Mouse (Mus musculus): ENCODE measurements around the gene Gm29427. TPM values are rescaled to one million over a fixed set of nuclear protein-coding genes. Genes with fewer than 3 reads are reported as not detected.

Gene Gm29427
- polyA plus RNA-seq, 1 experiment from 2014 or later: not detected

- no peak for DNase-seq (ENCODE audit: low spot score)
- no peaks in the 10 kb centered on the region for H3K27me3 ChIP-seq (ENCODE audit: control insufficient read depth, insufficient read depth, low read length)
- H3K27ac ChIP-seq (replicated peaks; ENCODE audit: low read depth, low read length): no peak overlapping the region
- H3K4me1 ChIP-seq (ENCODE audit: control insufficient read depth, insufficient read depth, low read length): no peaks in the 10 kb centered on the region
- WGBS: 83% methylated on average over 2 of the region's 2 CpGs
- no peak overlapping the region for H3K4me3 ChIP-seq (ENCODE audit: low read depth, low read length)
- H3K9me3 ChIP-seq (replicated peaks; ENCODE audit: control insufficient read depth, low read length): no peaks in the 10 kb centered on the region
- no peak for ATAC-seq (replicated peaks; ENCODE audit: insufficient number of reproducible peaks, low FRiP score, low TSS enrichment, low read depth)
- no peaks in the 10 kb centered on the region for H3K36me3 ChIP-seq (replicated peaks; ENCODE audit: control insufficient read depth, insufficient read depth, low read depth, low read length)
- no peak overlapping the region for H3K4me2 ChIP-seq (ENCODE audit: low read depth, low read length)
- H3K9ac ChIP-seq (replicated peaks; ENCODE audit: low read length): no peak overlapping the region
Measured at GRCm38 (mm10) chr1:130703613-130704012, 12.0 kb downstream of the Gm29427 start.

DNA sequence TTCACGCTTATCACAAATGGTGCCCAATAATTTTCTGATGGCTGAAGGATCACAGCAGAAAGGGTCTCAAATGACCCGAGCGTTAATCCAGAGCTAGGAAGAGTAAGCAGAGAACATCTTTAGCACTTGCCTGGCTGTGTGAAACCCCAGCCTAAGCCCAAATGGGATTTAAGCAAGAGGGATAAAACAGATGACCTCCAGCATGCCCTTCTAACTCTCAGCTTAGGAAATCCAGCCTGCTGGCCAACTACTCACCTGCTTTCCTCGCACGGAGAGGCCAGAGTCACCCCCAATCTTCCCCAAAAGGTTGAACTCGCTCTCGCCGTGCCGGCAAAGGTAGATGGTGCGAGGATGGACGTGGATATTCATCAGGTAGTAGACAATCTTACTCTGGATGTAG is 13.6 kb downstream of the Gm29427 start:
- Histone ChIP-seq H3K9ac (replicated peaks; ENCODE audit: low read length) (no peak overlapping the region), H3K9me3 (replicated peaks; ENCODE audit: control insufficient read depth, low read length) (no peaks in the 10 kb centered on the region), H3K4me1 (ENCODE audit: control insufficient read depth, insufficient read depth, low read length) (no peaks in the 10 kb centered on the region), H3K27ac (replicated peaks; ENCODE audit: low read depth, low read length) (no peak overlapping the region), H3K27me3 (ENCODE audit: control insufficient read depth, insufficient read depth, low read length) (no peaks in the 10 kb centered on the region), H3K4me3 (ENCODE audit: low read depth, low read length) (no peak overlapping the region), H3K36me3 (replicated peaks; ENCODE audit: control insufficient read depth, insufficient read depth, low read depth, low read length) (no peaks in the 10 kb centered on the region), H3K4me2 (ENCODE audit: low read depth, low read length) (no peak overlapping the region)
- ATAC-seq (replicated peaks; ENCODE audit: insufficient number of reproducible peaks, low FRiP score, low TSS enrichment, low read depth): no peak
- WGBS: 95% methylated on average over 11 of the region's 11 CpGs
- DNase-seq (ENCODE audit: low spot score): no peak

DNA sequence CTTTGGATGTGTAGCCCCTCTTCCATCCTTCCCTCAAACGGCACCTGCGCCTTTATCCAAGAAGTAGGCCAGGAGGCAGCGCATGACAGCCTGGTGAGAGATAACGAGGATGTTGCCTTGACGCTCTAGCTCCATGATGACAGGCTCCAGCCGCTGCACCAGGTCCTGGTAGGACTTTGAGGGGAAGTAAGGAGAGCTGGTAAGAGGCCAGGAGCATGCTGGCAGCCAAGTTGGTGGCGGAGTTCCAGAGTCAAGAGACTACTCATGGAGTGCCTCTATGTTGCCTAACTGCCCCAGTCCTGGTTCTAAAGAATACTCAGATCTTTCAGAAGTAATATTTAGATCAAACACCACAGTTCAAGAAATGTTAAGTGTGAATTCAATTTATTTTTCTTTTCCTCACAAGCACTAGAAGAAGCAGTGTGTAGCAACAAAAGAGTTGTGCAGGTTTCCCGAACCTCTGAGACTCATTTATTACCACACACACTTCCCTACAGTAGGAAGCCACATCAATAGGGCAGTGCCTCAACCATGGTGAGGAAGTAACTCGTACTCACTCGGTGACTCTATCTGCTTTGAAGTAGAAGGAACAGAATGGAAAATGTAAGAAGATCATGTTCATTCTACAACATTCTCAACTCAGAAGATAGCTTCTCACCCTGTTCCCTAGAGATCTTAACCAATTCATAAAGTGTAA is 15.5 kb downstream of the Gm29427 start:
- H3K27me3 ChIP-seq (ENCODE audit: control insufficient read depth, insufficient read depth, low read length): no peaks in the 10 kb centered on the region

DNA sequence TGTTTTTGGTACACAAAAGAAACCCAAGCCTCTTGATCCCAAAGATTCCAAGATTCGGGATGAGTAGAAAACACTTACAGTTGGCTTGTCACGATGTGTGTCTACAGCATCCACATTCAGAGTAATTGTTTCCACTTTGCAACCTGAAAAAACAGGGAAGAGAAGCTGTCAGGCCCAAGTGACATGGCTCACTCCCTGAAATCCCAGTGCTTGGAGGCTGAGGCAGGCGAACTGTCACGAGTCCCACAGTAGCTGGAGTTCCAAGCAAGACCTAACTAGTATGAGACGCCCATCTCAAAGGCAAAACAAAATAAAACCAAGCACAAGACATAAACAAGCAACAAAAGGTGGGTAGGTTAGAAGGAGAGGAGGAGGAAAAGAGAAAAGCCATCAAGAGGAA is 17.0 kb downstream of the Gm29427 start:
- Histone ChIP-seq H3K9ac (replicated peaks; ENCODE audit: low read length) (no peak overlapping the region), H3K27ac (replicated peaks; ENCODE audit: low read depth, low read length) (no peak overlapping the region), H3K4me1 (ENCODE audit: control insufficient read depth, insufficient read depth, low read length) (no peaks in the 10 kb centered on the region), H3K27me3 (ENCODE audit: control insufficient read depth, insufficient read depth, low read length) (no peaks in the 10 kb centered on the region), H3K9me3 (replicated peaks; ENCODE audit: control insufficient read depth, low read length) (no peaks in the 10 kb centered on the region), H3K4me3 (ENCODE audit: low read depth, low read length) (no peak overlapping the region), H3K4me2 (ENCODE audit: low read depth, low read length) (no peak overlapping the region), H3K36me3 (replicated peaks; ENCODE audit: control insufficient read depth, insufficient read depth, low read depth, low read length) (no peaks in the 10 kb centered on the region)
- no peak for DNase-seq (ENCODE audit: low spot score)
- ATAC-seq (replicated peaks; ENCODE audit: insufficient number of reproducible peaks, low FRiP score, low TSS enrichment, low read depth): no peak
- 92% methylated on average over 5 of the region's 5 CpGs for WGBS

More for the DNA sequence above, 15.5 kb downstream of the Gm29427 start:
- Histone ChIP-seq H3K4me3 (ENCODE audit: low read depth, low read length) (no peak overlapping the region), H3K27ac (replicated peaks; ENCODE audit: low read depth, low read length) (no peak overlapping the region), H3K9me3 (replicated peaks; ENCODE audit: control insufficient read depth, low read length) (no peaks in the 10 kb centered on the region), H3K9ac (replicated peaks; ENCODE audit: low read length) (no peak overlapping the region), H3K36me3 (replicated peaks; ENCODE audit: control insufficient read depth, insufficient read depth, low read depth, low read length) (no peaks in the 10 kb centered on the region), H3K4me1 (ENCODE audit: control insufficient read depth, insufficient read depth, low read length) (no peaks in the 10 kb centered on the region), H3K4me2 (ENCODE audit: low read depth, low read length) (no peak overlapping the region)
- DNase-seq (ENCODE audit: low spot score): no peak
- no peak for ATAC-seq (replicated peaks; ENCODE audit: insufficient number of reproducible peaks, low FRiP score, low TSS enrichment, low read depth)
- 91% methylated on average over 10 of the region's 10 CpGs for WGBS

GRCm38 (mm10) chr1:130683905-130684304 is 31.7 kb downstream of the Gm29427 start:
- Histone ChIP-seq H3K4me3 (ENCODE audit: low read depth, low read length) (no peak overlapping the region), H3K9me3 (replicated peaks; ENCODE audit: control insufficient read depth, low read length) (no peaks in the 10 kb centered on the region), H3K9ac (replicated peaks; ENCODE audit: low read length) (no peak overlapping the region), H3K4me1 (ENCODE audit: control insufficient read depth, insufficient read depth, low read length) (no peaks in the 10 kb centered on the region), H3K27ac (replicated peaks; ENCODE audit: low read depth, low read length) (no peak overlapping the region), H3K4me2 (ENCODE audit: low read depth, low read length) (no peak overlapping the region), H3K27me3 (ENCODE audit: control insufficient read depth, insufficient read depth, low read length) (no peaks in the 10 kb centered on the region), H3K36me3 (replicated peaks; ENCODE audit: control insufficient read depth, insufficient read depth, low read depth, low read length) (no peaks in the 10 kb centered on the region)
- ATAC-seq (replicated peaks; ENCODE audit: insufficient number of reproducible peaks, low FRiP score, low TSS enrichment, low read depth) (no peak), DNase-seq (ENCODE audit: low spot score) (no peak)
- 50% methylated on average over 1 of the region's 1 CpGs for WGBS

GRCm38 (mm10) chr1:130681656-130682413 is 33.8 kb downstream of the Gm29427 start:
- H3K27ac ChIP-seq (replicated peaks; ENCODE audit: low read depth, low read length): no peak overlapping the region
- H3K4me2 ChIP-seq (ENCODE audit: low read depth, low read length): no peak overlapping the region
- no peak overlapping the region for H3K9ac ChIP-seq (replicated peaks; ENCODE audit: low read length)
- no peak overlapping the region for H3K4me3 ChIP-seq (ENCODE audit: low read depth, low read length)
- ATAC-seq (replicated peaks; ENCODE audit: insufficient number of reproducible peaks, low FRiP score, low TSS enrichment, low read depth) (no peak), DNase-seq (ENCODE audit: low spot score) (no peak)
- WGBS: 69% methylated on average over 6 of the region's 6 CpGs
- no peaks in the 10 kb centered on the region for H3K9me3 ChIP-seq (replicated peaks; ENCODE audit: control insufficient read depth, low read length)
- H3K4me1 ChIP-seq (ENCODE audit: control insufficient read depth, insufficient read depth, low read length): no peaks in the 10 kb centered on the region
- no peaks in the 10 kb centered on the region for H3K36me3 ChIP-seq (replicated peaks; ENCODE audit: control insufficient read depth, insufficient read depth, low read depth, low read length)
- no peaks in the 10 kb centered on the region for H3K27me3 ChIP-seq (ENCODE audit: control insufficient read depth, insufficient read depth, low read length)

DNA sequence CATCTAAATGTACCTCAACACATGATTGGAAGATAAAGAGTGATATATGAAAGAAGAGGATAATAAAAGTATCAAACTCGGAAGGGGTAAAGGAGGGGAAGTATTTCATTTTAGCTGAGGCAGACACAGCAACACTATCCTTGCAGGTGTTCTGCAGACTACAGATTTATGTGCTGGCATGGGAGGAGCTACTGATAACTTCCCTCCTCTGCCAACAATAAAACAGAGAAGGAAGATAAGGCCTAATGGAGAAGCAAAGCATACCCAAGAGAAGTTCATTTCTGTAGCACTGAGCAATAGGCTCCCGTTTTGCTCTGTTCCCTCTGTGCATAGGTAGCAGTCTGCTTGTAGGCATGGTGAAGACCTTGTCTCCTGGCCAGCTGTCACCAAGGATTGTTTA is 34.5 kb downstream of the Gm29427 start:
- H3K27ac ChIP-seq (replicated peaks; ENCODE audit: low read depth, low read length): no peak overlapping the region
- H3K4me3 ChIP-seq (ENCODE audit: low read depth, low read length): no peak overlapping the region
- H3K36me3 ChIP-seq (replicated peaks; ENCODE audit: control insufficient read depth, insufficient read depth, low read depth, low read length): no peaks in the 10 kb centered on the region
- no peak overlapping the region for H3K4me2 ChIP-seq (ENCODE audit: low read depth, low read length)
- 93% methylated on average over 2 of the region's 2 CpGs for WGBS
- no peak overlapping the region for H3K9ac ChIP-seq (replicated peaks; ENCODE audit: low read length)
- no peaks in the 10 kb centered on the region for H3K9me3 ChIP-seq (replicated peaks; ENCODE audit: control insufficient read depth, low read length)
- ATAC-seq (replicated peaks; ENCODE audit: insufficient number of reproducible peaks, low FRiP score, low TSS enrichment, low read depth): no peak
- no peaks in the 10 kb centered on the region for H3K27me3 ChIP-seq (ENCODE audit: control insufficient read depth, insufficient read depth, low read length)
- no peak for DNase-seq (ENCODE audit: low spot score)
- no peaks in the 10 kb centered on the region for H3K4me1 ChIP-seq (ENCODE audit: control insufficient read depth, insufficient read depth, low read length)

DNA sequence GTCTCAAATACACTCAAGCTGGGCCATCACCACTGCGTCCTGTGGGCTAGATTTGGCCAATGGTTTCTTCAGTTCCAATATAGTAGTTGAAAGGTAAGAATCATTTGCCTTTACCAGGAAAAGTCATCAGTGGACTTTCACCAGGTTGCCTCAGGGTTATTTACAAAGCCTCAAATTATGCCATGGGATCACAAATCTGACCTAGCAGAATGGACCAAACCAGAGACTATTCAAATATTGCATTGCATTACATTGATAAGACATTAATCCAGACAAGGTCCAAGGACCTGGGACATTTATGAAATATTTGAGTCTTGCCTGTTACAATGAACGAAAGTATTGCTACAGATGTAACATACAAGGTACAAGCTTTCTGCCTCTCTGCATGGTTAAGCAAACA is 37.0 kb downstream of the Gm29427 start:
- no peaks in the 10 kb centered on the region for H3K36me3 ChIP-seq (replicated peaks; ENCODE audit: control insufficient read depth, insufficient read depth, low read depth, low read length)
- no peaks in the 10 kb centered on the region for H3K27me3 ChIP-seq (ENCODE audit: control insufficient read depth, insufficient read depth, low read length)
- H3K9ac ChIP-seq (replicated peaks; ENCODE audit: low read length): no peak overlapping the region
- 85% methylated on average over 2 of the region's 2 CpGs for WGBS
- no peak for ATAC-seq (replicated peaks; ENCODE audit: insufficient number of reproducible peaks, low FRiP score, low TSS enrichment, low read depth)
- H3K4me3 ChIP-seq (ENCODE audit: low read depth, low read length): no peak overlapping the region
- no peak overlapping the region for H3K27ac ChIP-seq (replicated peaks; ENCODE audit: low read depth, low read length)
- no peak for DNase-seq (ENCODE audit: low spot score)
- no peaks in the 10 kb centered on the region for H3K4me1 ChIP-seq (ENCODE audit: control insufficient read depth, insufficient read depth, low read length)
- H3K9me3 ChIP-seq (replicated peaks; ENCODE audit: control insufficient read depth, low read length): no peaks in the 10 kb centered on the region
- no peak overlapping the region for H3K4me2 ChIP-seq (ENCODE audit: low read depth, low read length)

Data from embryonic facial prominence, embryonic 11.5 days (tissue).